Mouse (Mus musculus) lung, postnatal 14 days (tissue): ENCODE results near the gene Szrd1.
A peak's percentile ranks its signal among the peaks of the same experiment; 100 is the strongest.

Experiments used
- DNase-seq: peaks from one replicate; pipeline ENCODE4 v3.0.0; 2021

Szrd1 gene

DNA sequence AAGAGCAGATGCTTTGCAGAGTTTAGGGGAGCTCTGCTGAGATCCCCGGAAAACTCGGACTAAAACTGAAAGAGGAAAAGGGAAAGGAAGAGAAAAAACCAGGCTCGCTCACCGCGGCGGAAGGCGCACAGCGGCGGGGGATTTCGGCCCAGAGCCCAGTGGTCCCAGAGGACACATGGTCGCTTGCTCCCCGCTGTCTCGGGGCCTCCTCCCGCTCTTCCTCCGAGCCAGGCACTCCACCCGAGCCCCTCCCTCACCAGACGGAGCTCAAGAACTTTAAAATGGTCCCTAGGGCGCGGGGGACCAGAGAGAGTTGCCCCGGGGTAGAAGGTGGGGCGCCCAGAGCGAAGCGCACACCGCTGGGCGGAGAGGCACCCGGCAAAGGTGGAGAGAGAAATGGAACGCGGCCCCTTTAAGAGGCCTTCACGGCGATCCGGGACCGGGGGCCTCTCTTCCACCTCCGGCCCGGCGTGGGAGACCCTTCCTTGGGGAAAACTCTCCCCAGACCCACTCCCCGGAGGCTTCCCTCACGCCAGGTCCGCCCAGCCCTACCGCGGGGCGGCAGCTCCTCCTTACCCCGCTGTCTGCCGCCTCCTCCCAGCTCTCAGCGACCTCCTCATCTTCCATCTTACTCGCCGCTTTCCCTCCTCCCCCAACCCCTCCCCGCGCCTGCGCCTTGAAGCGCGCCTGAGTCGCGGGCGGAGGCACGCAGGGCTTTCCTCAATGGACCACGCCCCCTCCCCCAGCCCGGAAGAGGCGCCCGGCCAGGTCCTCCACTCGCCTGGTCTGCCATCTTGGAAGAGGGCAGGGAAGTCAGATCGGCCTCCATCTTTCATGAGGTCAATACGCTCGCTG lies at the start of gene Szrd1:
TSS of gene Szrd1 (minus strand) at position 660 of the 855 bp plus-strand sequence.
- DNase-seq: peak; percentile 99

DNA sequence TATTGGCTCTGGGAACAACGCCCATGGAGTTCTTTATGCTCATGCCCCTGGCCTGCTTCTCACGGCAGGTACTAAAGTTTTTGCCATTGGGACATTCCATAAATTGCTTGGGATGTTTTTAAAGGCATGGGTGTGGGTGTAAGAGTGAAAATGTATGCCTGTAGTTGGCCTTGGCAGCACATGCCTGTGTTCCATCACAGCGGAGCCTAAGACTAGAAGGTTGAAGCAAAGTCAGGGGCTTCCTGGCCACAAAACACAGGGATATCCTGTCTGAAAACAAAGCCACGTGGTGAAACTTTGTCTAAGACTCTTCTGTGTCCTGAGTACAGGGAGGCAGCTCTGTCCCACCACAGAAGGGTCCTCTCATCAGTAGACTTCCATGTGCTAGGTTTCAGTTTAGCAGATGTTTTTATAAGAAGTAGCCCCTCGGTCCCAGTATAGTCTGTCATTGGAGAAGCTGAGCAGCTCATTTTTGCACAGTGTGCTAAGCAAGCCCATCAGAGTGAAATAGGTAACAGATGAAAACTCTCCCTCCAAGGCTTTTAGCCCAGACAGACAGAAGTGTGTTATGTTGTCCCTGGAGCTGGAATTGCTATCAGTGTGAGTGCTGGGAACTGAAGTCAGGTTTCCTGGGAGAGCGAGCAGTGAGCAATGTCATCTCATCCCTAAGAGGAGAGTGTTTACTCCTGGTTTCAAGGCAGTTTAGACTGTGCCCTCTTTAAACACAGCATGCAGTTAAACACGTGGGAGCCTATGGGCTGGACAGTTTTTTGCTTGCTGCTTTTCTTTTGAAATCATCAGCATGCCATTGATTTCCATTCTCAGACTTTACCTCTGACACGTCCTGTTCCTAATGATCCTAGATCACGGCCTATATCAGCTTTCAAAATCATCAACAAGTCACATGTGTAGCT lies 47.6 kb upstream of the Szrd1 start:
- DNase-seq: no peak

DNA sequence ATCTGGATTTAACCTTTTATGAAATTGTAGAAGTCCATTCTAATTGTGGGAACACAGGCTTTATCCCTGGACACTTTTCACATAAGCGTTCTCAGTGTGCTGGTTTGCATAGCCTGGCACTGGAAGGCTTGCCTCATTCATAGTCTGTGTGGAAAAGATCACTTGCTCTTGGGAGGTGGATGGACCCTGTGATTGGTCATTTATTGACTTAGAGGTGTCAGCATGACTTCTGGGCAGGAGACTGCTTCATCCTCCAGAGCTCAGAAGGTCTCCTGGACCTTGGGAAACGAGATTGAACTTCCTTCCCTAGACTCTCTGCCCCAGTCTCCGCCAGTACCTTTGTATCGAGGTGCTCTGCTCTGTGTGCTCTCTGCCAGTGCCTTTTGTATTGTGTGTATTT lies 44.9 kb upstream of the Szrd1 start:
- DNase-seq: no peak

DNA sequence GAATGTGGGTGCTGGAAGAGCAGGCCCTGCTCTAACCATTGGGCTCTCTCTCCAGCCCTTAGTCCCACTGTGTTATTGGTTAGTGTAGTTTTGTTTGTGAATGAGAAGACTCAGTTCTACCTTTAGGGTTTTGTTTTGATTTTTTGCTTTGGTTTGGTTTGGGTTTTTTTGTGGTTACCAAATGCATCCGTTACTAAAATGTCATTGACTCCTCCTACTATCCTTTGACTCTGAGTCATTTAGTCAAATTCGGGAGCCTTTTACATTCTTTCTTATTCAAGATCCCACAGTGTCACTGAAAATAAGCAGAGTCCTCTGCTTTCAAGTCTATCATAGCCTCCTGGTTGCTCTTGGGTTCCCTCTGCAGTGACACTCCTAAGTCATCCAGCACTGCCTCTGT lies 44.4 kb upstream of the Szrd1 start:
- DNase-seq: no peak

DNA sequence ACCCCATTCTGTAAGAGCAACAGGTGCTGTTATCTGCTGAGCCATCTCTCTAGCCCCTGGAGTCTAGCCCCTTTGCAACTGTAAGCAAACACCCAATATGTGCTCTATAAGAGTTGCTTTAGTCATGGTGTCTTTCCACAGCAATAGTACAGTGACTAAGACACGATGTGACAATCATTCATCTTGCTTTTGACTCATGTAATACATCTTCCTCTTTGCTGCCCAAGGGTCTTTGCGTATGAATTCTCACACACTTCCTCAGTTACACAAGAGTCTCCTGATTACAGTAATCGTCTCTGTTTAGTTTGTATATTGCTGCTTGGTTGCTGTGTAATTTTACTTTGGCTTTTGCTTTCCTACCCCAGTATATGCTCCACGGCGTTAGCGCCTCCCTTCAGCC lies 42.4 kb upstream of the Szrd1 start:
- DNase-seq: no peak

DNA sequence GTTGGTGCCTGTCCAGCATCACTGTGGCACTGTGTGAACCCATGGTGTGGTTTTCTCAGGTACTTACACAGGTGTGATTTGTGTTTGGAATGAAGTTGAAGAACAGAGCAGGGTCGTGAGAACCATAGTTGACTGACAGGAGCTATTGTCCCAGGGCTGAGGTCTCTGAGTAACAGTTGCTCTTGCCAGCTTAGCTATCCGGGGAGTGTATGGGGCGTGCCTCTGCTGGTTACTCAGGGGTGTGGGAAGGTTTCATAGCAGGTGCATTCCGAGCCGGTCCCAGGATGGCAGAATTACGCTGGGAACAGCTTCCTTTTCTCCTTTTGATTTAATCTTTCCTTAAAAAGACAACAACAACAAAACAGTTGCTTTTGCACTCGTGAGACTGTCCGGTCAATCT lies 41.3 kb upstream of the Szrd1 start:
- no peak for DNase-seq

DNA sequence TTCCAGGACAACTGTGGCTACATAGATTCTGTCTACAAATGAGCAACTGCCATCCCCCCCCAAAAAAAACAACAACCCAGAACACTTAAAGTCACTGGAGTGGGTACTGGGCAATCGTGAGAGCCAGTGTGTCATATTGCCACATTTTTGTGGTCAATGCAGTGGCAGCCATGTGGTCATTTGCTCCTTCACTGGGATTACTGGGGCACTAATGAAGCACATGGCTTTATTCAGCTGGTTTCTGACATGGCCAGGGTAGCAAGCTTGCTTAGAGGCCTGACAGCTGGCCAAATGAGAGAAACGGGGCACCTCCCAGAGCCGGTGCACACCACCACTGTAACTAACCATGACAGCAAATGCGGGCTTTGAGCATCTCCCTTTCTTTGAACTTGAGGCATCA lies 38.9 kb upstream of the Szrd1 start:
- no peak for DNase-seq

DNA sequence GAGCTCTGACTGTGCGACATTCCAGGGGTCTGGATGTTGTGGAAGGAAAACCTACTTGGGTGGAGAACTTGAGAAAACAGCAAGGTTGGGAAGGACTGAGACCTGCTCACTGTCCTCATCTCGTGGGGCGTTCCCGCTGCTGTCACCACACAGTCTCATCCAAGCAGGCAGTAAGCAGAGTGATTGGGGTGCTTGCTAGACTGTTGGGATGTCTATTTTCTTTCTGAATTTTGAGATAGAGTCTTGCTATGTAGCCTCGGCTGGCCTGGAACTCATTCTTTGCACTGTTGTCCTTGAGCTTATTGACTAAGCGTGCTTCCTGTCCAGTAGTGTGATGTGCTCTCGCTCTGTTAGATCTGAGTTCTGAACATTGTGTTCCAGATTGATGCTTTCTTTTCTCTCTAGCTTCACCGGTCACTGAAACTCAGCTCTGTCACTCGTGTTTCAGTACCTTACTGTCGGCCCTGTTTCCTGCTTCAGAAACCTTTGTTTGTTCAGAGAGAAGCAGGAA lies 36.8 kb upstream of the Szrd1 start:
- no peak for DNase-seq

DNA sequence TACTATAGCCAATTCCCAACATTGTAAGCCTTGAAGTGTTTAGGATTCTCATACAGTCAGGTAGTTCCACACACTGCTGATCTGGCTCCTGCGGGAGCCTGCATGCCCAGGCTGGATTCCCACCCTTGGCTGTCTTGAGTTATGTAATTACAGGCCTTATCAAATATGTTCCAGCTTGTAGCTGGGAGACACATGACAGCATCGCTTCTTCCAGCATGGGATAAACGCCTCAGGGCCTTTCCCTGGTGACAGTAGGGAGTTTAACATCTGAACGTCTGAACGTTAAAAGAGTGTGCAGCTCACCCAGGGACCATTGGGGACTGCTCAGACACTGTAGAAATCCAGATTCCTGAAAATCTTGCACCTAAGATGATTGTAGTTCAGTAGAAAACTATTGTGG lies 36.2 kb upstream of the Szrd1 start:
- DNase-seq: no peak

DNA sequence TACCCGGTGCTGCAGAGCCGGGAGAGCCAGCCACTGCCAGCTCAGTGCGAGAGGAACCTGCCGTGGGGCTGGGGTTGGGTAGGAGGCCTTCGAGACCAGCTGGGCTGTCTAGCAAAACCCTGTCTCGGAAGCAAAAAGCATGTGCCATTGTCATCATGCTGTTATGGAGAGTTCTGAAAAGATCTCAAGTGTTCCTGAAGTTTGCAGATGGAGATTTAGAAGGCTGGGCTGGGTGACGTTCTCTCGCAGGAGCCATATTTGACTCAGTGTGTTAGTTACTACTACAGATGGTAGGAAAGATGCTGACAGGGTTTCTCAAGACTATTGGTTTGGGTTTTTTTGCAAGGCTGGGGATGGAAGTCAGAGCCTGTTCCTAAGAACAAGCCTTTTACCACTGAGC lies 32.5 kb upstream of the Szrd1 start:
- DNase-seq: no peak

DNA sequence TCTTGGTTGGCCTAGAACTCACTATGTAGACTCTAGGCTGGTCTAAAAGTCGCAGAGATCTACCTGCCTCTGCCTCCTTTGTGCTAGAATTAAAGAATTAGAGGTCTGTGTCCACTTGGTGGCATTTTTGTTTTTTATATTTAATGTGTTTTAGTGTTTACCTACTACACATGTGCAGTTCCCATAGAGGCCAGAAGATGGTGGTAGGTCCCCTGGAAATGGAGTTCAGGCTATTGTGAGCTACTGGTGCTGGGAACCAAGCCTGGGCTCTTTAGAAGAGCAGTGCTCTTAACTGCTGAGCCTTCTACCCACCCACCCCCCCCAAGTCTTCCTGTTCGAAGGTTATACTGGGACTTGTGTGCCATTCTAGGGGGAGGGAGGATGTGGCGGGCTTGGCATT lies 27.6 kb upstream of the Szrd1 start:
- DNase-seq: no peak

DNA sequence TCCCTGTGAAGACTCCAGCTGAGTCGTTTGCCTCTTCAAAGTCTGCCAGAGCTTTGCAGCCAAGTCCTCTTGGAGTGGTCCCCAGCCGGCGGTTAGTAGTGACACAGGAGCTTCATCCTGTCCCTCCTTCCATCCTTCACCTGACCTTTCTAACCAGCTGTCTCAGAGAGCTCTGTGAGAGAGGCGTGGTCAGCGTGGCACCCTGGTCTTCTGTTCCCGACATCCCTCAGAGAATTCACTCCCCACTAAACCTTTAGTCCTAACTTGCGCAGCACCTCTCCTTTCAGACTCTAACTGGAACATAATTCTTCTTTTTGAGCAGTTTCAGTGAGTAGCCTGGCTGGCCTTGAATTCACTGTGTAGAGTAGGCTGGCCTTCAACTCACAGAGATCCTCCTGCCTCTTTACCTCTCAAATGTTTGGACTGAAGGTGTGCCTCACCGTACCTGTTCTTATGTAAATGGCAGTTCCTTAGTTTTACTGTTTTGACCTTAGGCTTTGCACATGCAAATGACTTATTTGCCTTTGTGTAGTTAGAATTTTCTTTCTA lies 26.2 kb upstream of the Szrd1 start:
- no peak for DNase-seq

DNA sequence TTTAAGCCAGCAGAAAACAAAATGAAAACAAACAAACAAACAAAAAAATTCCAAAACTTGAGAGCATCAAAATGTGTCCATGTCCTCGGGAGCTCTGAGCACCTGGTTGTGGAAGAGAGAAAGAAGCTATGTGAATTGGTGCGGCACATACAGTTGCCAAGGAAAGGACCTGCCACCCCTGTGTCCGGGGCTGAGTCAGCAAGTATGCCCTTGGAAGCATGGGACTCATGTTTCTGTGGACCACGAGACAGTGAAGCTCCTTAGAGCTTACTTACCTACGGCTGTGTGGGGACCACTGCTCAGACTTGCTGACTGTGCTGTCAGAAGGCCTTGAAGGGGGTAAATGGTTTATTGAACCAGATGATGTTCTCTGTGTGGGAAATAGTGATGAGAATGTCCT lies 24.2 kb upstream of the Szrd1 start:
- DNase-seq: no peak

DNA sequence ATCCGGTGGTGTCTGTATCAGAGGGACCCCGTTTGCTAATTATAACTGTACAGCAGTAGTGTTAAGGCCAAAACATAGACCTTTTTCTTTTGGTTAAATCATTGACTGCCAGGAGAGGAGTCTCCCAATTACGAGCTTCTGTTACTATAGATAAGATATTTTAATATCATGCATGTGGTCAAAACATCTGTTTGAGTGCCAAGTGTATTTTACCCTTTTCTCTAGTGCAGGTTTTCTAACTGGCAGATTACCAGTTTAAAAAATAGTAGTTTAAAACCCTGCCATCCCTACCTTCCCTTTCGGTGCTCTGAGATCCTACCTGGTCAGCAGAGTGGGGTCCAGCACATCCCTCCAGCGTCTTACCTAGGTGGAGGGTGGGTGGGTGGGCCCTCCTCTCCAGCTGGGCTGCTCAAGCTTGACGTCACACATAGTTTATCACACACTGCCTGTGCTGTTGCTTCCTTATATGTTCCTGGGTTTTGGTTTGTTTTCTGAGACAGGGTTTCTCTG lies 22.2 kb upstream of the Szrd1 start:
- no peak for DNase-seq

DNA sequence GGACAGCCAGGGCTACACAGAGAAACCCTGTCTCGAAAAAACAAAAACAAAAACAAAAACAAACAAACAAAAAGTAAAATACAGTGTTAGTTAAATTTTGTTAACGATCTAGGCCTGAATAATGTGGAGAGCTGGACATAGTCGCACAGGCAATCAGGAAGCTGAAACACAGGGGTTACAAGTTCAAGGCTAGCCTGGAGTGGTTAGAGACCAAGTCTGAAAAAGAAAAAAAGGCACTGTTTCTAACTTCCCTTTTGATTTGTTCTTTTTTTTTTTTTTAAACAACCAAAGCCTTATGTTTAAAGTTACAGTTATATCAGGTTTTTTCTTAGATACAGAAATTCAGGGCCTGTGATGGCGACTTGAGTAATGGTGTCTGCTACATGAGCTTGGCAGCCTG lies 20.6 kb upstream of the Szrd1 start:
- DNase-seq: no peak

DNA sequence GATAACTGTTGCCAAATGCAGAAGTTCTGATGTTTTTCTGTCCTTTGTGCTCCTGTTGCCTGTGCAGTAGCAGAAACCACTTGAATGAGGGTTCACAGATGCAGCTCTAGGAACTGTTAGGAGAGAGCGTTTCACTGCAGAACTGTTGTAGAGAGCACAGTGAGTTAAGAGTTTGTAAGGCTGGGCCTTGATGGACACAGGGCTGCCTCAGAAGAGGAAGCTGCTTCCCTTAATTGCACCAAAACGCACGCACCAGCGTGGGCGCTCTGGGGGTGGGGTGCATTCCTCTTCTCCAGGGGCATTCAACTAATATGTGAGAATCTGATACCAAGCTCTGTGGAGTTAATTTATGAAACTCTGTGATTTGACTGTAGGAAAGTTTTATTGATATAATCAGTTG lies 20.1 kb upstream of the Szrd1 start:
- DNase-seq: no peak

DNA sequence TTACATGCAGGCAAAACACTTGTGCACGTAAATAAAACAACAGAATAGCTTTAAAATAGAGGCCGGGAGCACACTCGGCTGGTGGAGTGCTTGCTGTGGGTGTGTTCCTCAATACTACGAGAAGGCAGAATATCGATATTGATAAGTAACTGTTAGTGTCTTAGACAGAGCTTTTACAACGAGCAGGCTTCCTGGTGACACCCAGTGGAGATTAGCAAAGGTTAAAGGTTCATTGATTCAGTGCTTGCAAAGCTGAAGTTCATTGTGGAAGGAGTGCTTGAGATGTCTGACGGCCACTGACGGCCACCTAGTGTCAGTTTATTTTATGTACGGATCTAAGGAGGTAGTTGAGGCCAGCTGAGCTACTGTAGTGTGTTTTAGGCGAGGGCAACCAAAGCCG lies 19.5 kb upstream of the Szrd1 start:
- no peak for DNase-seq

DNA sequence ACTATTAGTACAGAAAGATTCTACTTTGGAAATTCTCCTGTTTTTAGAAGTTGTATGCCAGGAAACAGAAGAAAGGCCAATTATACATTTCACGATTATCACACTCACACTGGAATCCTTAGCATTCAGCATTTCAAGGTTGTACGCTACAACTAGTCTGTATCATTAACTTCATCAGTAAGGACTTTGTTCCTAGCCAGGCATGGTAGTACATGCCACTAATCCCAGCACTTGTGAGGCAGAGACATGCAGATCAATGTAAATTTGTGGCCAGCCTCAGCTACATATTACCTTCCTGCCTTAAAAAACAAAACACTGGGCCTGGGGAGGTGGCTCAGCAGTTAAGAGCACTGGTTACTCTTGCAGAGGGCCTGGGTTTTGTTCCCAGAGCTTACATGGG lies 19.0 kb upstream of the Szrd1 start:
- no peak for DNase-seq

DNA sequence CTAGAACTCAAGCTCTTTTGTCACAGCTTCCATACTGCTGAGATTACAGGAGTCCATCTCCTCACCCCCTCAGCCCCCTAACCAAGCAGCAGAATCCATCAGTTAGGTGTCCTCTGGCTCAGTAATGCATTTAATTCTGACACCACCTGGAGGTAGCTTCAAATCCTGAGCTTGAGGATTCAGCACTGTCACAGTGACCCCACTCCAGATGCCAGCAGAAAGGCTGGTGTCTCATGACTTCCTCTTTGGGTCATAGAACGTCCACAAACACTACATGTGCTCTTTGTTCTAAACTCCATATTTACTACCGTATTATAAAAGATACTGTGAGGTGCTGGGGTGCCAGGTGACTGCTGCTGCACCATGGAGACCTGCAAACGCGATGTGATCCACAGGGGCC lies 17.9 kb upstream of the Szrd1 start:
- no peak for DNase-seq

DNA sequence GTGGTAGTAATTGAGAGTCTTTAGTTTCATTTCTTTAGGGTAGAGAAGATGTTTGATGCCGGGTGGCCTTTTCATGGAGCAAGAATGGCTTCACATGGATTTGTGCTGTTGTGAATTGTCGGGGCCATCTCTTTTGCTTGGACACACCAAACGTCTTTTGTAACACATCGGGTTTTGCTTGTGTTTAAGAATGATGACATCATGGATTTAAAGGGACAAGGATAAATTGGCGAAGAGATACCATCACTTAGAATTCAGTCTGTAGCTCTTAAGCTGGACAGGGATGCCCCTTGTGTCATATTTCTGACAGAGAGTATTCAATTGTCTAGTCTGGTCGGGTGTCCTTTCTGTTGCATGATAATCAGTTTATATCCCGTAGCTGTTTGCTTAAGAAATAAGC lies 9.5 kb upstream of the Szrd1 start:
- DNase-seq: no peak

DNA sequence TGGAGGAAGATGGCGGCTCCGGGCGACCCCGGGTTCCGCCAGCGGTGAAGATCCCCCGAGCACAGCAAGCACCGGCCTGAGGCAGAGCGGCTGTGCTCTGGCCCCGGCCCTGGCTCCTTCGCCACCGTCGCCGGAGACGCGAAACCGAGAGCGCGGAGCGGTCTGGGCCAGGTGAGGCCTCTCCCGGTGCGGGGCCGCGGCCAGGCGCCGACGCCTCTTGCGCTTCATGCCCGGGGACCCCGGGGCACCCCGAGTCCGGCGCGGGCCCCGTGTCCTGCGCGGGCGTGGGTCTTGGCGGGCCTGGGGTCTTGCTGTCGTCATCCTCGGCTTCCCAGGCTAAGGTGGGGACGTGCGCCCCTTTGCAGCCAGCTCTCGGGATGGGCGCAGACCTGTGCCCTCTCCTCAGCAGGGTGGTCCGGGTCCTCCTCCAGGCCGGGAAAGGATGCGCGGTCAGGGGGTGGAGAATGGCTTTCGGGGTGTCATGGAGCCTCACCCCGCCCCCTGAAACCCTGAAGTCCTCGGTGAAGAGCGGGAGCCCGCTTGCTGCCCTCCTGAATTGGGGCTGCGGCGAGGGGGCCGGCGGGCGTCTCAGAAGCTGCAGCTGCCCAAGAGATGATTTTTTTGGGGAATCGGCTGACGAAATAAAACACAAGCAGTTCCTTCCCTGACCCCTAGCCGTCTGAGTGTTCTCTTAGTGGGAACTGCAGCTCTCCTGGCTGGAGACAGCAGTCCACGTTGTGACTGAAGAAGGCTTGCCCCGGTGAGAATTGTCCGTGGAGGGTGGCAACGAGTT lies 8.6 kb upstream of the Szrd1 start:
- DNase-seq: peak; percentile 30
